Mouse (Mus musculus) MEL (cell line): ENCODE data around the gene Med15. TPM values are rescaled to one million over a fixed set of nuclear protein-coding genes. Genes with fewer than 3 reads are reported as not detected.
A peak's percentile ranks its signal among the peaks of the same experiment; 100 is the strongest.

Source experiments
- DNase-seq: peaks from one replicate; pipeline ENCODE4 v3.0.0; 2011; ENCODE audit warnings: low read depth, low spot score
- H3K27ac ChIP-seq: 2 replicates; pipeline ENCODE4 v1.5.1; 2012; ENCODE audit warnings: low read depth, mild to moderate bottlenecking, control low read depth, low read length, moderate library complexity; ENCODE audit not compliant: control insufficient read depth
- H3K27me3 ChIP-seq, 2 experiments: fragments of 150-350 bp in 1 of 2; sonication (generic) in 1 of 2; 2 replicates each; pipeline ENCODE4 v1.6.1; 2012; ENCODE audit warnings: low read length in 2 of 2, mild to moderate bottlenecking in 2 of 2, improper control_type of control experiment in 1 of 2, moderate library complexity in 1 of 2; ENCODE audit not compliant: insufficient read depth in 2 of 2, control insufficient read depth in 1 of 2
- H3K36me3 ChIP-seq, 2 experiments: 2 replicates each; pipeline ENCODE4 v1.6.1; 2012 to 2014; ENCODE audit warnings: low read length in 2 of 2, improper control_type of control experiment in 1 of 2, inconsistent platforms in 1 of 2, mild to moderate bottlenecking in 1 of 2; ENCODE audit not compliant: insufficient read depth in 2 of 2, control insufficient read depth in 1 of 2
- H3K4me1 ChIP-seq, 2 experiments: fragments of 150-350 bp in 1 of 2; sonication (generic) in 1 of 2; 2 replicates each; pipeline ENCODE4 v1.6.1; 2012; ENCODE audit warnings: low read length in 2 of 2, improper control_type of control experiment in 1 of 2, mild to moderate bottlenecking in 1 of 2; ENCODE audit not compliant: insufficient read depth in 2 of 2, control insufficient read depth in 1 of 2
- H3K4me3 ChIP-seq, 2 experiments: fragments of 150-350 bp in 1 of 2; sonication (generic) in 1 of 2; 2 replicates each; pipeline ENCODE4 v1.5.1; 2012; ENCODE audit warnings: low read depth in 2 of 2, low read length in 2 of 2, mild to moderate bottlenecking in 2 of 2, moderate library complexity in 2 of 2, control low read depth in 1 of 2, improper control_type of control experiment in 1 of 2; ENCODE audit not compliant: control insufficient read depth in 1 of 2, insufficient read depth in 1 of 2
- H3K79me2 ChIP-seq: 2 replicates; pipeline ENCODE4 v1.6.1; 2012; ENCODE audit warnings: mild to moderate bottlenecking, low read length, moderate library complexity; ENCODE audit not compliant: control insufficient read depth, poor library complexity, insufficient read depth
- H3K9ac ChIP-seq: 2 replicates; pipeline ENCODE4 v1.6.1; 2012; ENCODE audit warnings: low read depth, mild to moderate bottlenecking, control low read depth, low read length, moderate library complexity; ENCODE audit not compliant: control insufficient read depth, poor library complexity, severe bottlenecking
- H3K9me3 ChIP-seq: fragments of 150-350 bp; sonication (generic); replicated peaks from 2 replicates; pipeline ENCODE4 v1.6.1; 2012; ENCODE audit warnings: mild to moderate bottlenecking, low read length, improper control_type of control experiment, moderate library complexity; ENCODE audit not compliant: insufficient read depth
- CHD2 ChIP-seq: IDR thresholded peaks from 2 replicates; pipeline ENCODE4 v1.6.1; 2011; ENCODE audit warnings: low read length, improper control_type of control experiment
- CTCF ChIP-seq, 3 experiments: IDR thresholded peaks in 2 of 3; conservative IDR thresholded peaks in 1 of 3; 2 replicates each; pipeline ENCODE4 v1.5.1; 2011 to 2012; ENCODE audit warnings: low read length in 3 of 3, low read depth in 2 of 3, mild to moderate bottlenecking in 2 of 3, improper control_type of control experiment in 1 of 3, inconsistent platforms in 1 of 3, mixed read lengths in 1 of 3, moderate library complexity in 1 of 3; ENCODE audit not compliant: control insufficient read depth in 1 of 3, insufficient read depth in 1 of 3, poor library complexity in 1 of 3, severe bottlenecking in 1 of 3
- E2F4 ChIP-seq: IDR thresholded peaks from 2 replicates; pipeline ENCODE4 v1.6.1; 2011; ENCODE audit warnings: low read depth, low read length, improper control_type of control experiment, borderline replicate concordance
- ELF1 ChIP-seq: IDR thresholded peaks from 2 replicates; pipeline ENCODE4 v1.6.1; 2014; ENCODE audit warnings: low read depth, mild to moderate bottlenecking, inconsistent platforms, low read length, improper control_type of control experiment, moderate library complexity
- ETS1 ChIP-seq: IDR thresholded peaks from 2 replicates; pipeline ENCODE4 v1.6.1; 2012; ENCODE audit warnings: low read depth, mild to moderate bottlenecking, inconsistent platforms, low read length, improper control_type of control experiment, moderate library complexity
- GABPA ChIP-seq: IDR thresholded peaks from 2 replicates; pipeline ENCODE4 v1.6.1; 2012; ENCODE audit warnings: low read depth, mild to moderate bottlenecking, inconsistent platforms, low read length, improper control_type of control experiment, moderate library complexity
- GATA1 ChIP-seq: IDR thresholded peaks from 2 replicates; pipeline ENCODE4 v1.6.1; 2011; ENCODE audit warnings: low read depth, low read length, improper control_type of control experiment
- HCFC1 ChIP-seq: IDR thresholded peaks from 2 replicates; pipeline ENCODE4 v1.6.1; 2012; ENCODE audit warnings: low read depth, mild to moderate bottlenecking, inconsistent platforms, low read length, improper control_type of control experiment, moderate library complexity
- MAX ChIP-seq: IDR thresholded peaks from 2 replicates; pipeline ENCODE4 v1.6.1; 2011; ENCODE audit warnings: low read length, improper control_type of control experiment
- MEF2A ChIP-seq: IDR thresholded peaks from 2 replicates; pipeline ENCODE4 v1.6.1; 2014; ENCODE audit warnings: low read depth, mild to moderate bottlenecking, inconsistent platforms, low read length, improper control_type of control experiment; ENCODE audit not compliant: poor library complexity, insufficient replicate concordance, severe bottlenecking; ENCODE audit errors: extremely low read depth
- MXI1 ChIP-seq: IDR thresholded peaks from 2 replicates; pipeline ENCODE4 v1.6.1; 2011; ENCODE audit warnings: mild to moderate bottlenecking, low read depth, low read length, improper control_type of control experiment
- MYC ChIP-seq: IDR thresholded peaks from 2 replicates; pipeline ENCODE4 v1.6.1; 2011; ENCODE audit warnings: low read depth, mild to moderate bottlenecking, low read length, improper control_type of control experiment, moderate library complexity
- NELFE ChIP-seq: IDR thresholded peaks from 2 replicates; pipeline ENCODE4 v1.6.1; 2011; ENCODE audit warnings: low read depth, low read length, improper control_type of control experiment
- NRF1 ChIP-seq: IDR thresholded peaks from 2 replicates; pipeline ENCODE4 v1.6.1; 2014; ENCODE audit warnings: low read depth, mild to moderate bottlenecking, inconsistent platforms, low read length, improper control_type of control experiment, moderate library complexity; ENCODE audit not compliant: poor library complexity, insufficient read depth, severe bottlenecking
- POLR2A ChIP-seq, 2 experiments: IDR thresholded peaks; 2 replicates each; pipeline ENCODE4 v1.6.1; 2011 to 2012; ENCODE audit warnings: low read length in 2 of 2, mild to moderate bottlenecking in 2 of 2, control low read depth in 1 of 2, improper control_type of control experiment in 1 of 2, low read depth in 1 of 2, moderate library complexity in 1 of 2; ENCODE audit not compliant: control insufficient read depth in 1 of 2, insufficient read depth in 1 of 2, poor library complexity in 1 of 2
- RAD21 ChIP-seq: IDR thresholded peaks from 2 replicates; pipeline ENCODE4 v1.6.1; 2011; ENCODE audit warnings: mild to moderate bottlenecking, low read depth, low read length, improper control_type of control experiment
- RCOR1 ChIP-seq: IDR thresholded peaks from 2 replicates; pipeline ENCODE4 v1.6.1; 2012; ENCODE audit warnings: low read depth, mild to moderate bottlenecking, inconsistent platforms, low read length, improper control_type of control experiment
- SIN3A ChIP-seq: IDR thresholded peaks from 2 replicates; pipeline ENCODE4 v1.6.1; 2012; ENCODE audit warnings: low read length, improper control_type of control experiment, inconsistent platforms
- TAL1 ChIP-seq: IDR thresholded peaks from 2 replicates; pipeline ENCODE4 v1.6.1; 2012; ENCODE audit warnings: mild to moderate bottlenecking, inconsistent platforms, low read length, moderate library complexity, mixed read lengths
- TBP ChIP-seq: IDR thresholded peaks from 2 replicates; pipeline ENCODE4 v1.8.0; 2011; ENCODE audit warnings: low read depth, low read length, improper control_type of control experiment
- TCF12 ChIP-seq: IDR thresholded peaks from 2 replicates; pipeline ENCODE4 v1.6.1; 2014; ENCODE audit warnings: low read depth, mild to moderate bottlenecking, inconsistent platforms, low read length, improper control_type of control experiment, moderate library complexity
- USF1 ChIP-seq: IDR thresholded peaks from 2 replicates; pipeline ENCODE4 v1.6.1; 2014; ENCODE audit warnings: low read depth, mild to moderate bottlenecking, inconsistent platforms, low read length, improper control_type of control experiment, moderate library complexity
- ZC3H11A ChIP-seq: IDR thresholded peaks from 2 replicates; pipeline ENCODE4 v1.6.1; 2012; ENCODE audit warnings: low read depth, mild to moderate bottlenecking, inconsistent platforms, low read length, improper control_type of control experiment
- ZKSCAN1 ChIP-seq: IDR thresholded peaks from 2 replicates; pipeline ENCODE4 v1.6.1; 2012; ENCODE audit warnings: low read depth, mild to moderate bottlenecking, inconsistent platforms, low read length, improper control_type of control experiment, moderate library complexity
- ZNF384 ChIP-seq: IDR thresholded peaks from 2 replicates; pipeline ENCODE4 v1.6.1; 2012; ENCODE audit warnings: low read depth, mild to moderate bottlenecking, inconsistent platforms, low read length, improper control_type of control experiment
- polyA plus RNA-seq, 2 experiments: library from polyadenylated mRNA; stranded (reverse) in 1 of 2; unstranded in 1 of 2; fragments of >175 nt in 1 of 2; fragments of >200 nt in 1 of 2; gene quantifications; 2 replicates each; pipeline versions ENCODE4 v1.2.1 to v1.2.4; 2012; ENCODE audit warnings: low replicate concordance in 2 of 2, low read depth in 1 of 2; ENCODE audit not compliant: insufficient read length in 2 of 2, insufficient read depth in 1 of 2, missing spikeins in 1 of 2
- total RNA-seq: library from RNA; depleted of rRNA; stranded (reverse); fragments of 300-350 nt; gene quantifications from 2 replicates; pipeline ENCODE4 v1.2.3, GENCODE M21; 2012

The Med15 gene
- total and polyA plus RNA-seq, 3 experiments, result 25.9 to 62.0 TPM; not detected in 1

DNA sequence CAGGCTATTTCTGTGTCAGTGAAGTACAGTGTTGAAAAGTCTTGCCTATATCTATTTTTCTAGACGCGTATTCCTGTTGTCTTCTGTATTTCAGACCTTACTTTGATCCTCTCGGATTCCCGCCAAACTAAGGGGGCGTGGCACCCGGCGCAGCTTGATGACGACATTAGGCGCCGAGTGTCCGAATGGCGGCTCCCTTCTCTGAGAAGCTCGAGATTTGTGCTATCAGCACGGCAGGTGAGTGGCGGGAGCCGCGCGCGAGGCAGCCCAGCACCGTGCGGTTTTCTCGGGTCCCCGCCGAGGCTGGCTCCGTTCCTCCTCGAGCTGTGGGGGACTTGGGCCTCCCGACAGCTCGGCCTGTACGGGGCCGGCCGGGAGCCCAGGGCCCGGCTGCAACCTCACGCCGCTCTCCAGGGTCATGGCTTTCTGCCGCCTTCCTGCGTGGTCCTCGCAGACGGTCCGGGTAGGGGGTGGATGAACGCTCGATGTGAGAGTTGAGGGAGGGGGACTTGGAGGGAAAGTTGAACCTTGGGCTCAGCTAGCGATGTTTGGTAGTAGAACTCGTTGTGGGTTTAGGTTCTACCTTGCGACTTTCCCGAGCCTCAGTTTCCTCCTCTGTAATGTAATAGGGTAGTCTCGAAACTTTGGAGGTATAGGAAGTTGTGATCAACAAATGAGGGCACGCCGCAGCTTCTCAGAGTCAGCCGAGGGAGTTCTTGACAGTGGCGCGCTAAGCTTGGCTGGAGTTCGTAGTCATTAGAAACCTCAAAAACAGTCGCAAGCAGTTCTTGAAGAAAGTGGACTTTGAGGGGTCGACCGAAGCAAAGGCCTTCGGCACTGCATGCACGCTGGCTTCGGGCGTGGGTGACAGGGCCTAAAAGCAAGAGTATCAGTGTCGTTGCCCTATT lies 113.2 kb downstream of the Med15 start, which contains the start of gene Smpd4:
Gene Smpd4 (plus strand): TSS at position 157 of the 908 bp plus-strand sequence.
- Histone ChIP-seq H3K9ac (peak within 1 kb of the TSS; percentile 97), H3K4me1 (peaks cover 3 to 10% of the 10 kb centered on the region in 2 experiments; a peak in 3 of 4 replicates), H3K27ac (peak within 1 kb of the TSS; percentile 41), H3K27me3 (no peaks in the 10 kb centered on the region), H3K4me3 (peak within 1 kb of the TSS; percentile 68 to 100), H3K79me2 (peaks cover 13% of the 10 kb centered on the region), H3K9me3 (no peaks in the 10 kb centered on the region), H3K36me3 (peaks cover 6 to 10% of the 10 kb centered on the region in 2 experiments)
- TF ChIP-seq ETS1 (no peak), TAL1 (no peak), NRF1 (no peak), ZNF384 (no peak), TCF12 (0 out of 2 replicates have a peak, but pooled peaks have one; percentile 40), USF1 (no peak), RCOR1 (no peak), POLR2A (IDR thresholded peaks at IDR 0.05; ENCODE audit: control insufficient read depth in 1 of 2, insufficient read depth in 1 of 2, low read depth in 1 of 2, low read length in 2 of 2, poor library complexity in 1 of 2) (peak; percentile 62 to 81; a peak in 2 of 4 replicates), CTCF (IDR thresholded peaks at IDR 0.05 in 2 of 3, conservative IDR thresholded peaks at IDR 0.05 in 1 of 3; ENCODE audit: control insufficient read depth in 1 of 3, insufficient read depth in 1 of 3, low read depth in 2 of 3, low read length in 3 of 3, poor library complexity in 1 of 3, severe bottlenecking in 1 of 3) (no peak), MAX (peak; percentile 44; the same call in 1 of the 2 replicates), ELF1 (no peak), CHD2 (no peak), MEF2A (no peak), ZC3H11A (no peak), GATA1 (no peak), E2F4 (peak; percentile 99), TBP (peak; percentile 54; the same call in 1 of the 2 replicates), SIN3A (peak; percentile 98), HCFC1 (peak; percentile 90), ZKSCAN1 (no peak), RAD21 (no peak), NELFE (peak; percentile 61), GABPA (no peak), MXI1 (peak; percentile 95), MYC (no peak)
- DNase-seq, result peak; percentile 93
